Comparison of ENCODE assay signal across 9 mouse cellular contexts in genomic region chr3:129686698-129687333, GRCm38 (mm10).
DNase-seq lines count a peak whose midpoint lies in the region; ATAC-seq and TF ChIP-seq lines count a peak whose summit lies in the region.
"Had no signal": no experiment of that assay in that cellular context is flagged by ENCODE, and none has a peak within 500 bp of the region (broad histone marks: within the 10 kb centered on the region; RNA-seq: fewer than 3 reads in every experiment).

No protein-coding gene starts in this region.

- H3K27ac ChIP-seq in forebrain, postnatal 0 days (ENCODE audit: low read depth, low read length): no peak overlapping the region
- no peak overlapping the region for H3K27ac ChIP-seq in limb, embryonic 11.5 days (replicated peaks; ENCODE audit: low read depth, low read length)
- H3K27ac ChIP-seq in neural tube, embryonic 11.5 days (ENCODE audit: low read depth, low read length): no peak overlapping the region
- H3K27ac ChIP-seq: heart, embryonic 13.5 days had no signal

- peak; percentile 60 for DNase-seq in CD4-positive helper T cell, adult 2 months (ENCODE audit: low read depth, low spot score)
- DNase-seq in ES-CJ7 (ENCODE audit: low read depth, low spot score): peak; percentile 73
- DNase-seq in cerebellum, adult 18-20 months: peak; percentile 71 to 73
- DNase-seq in forebrain, postnatal 0 days: peak; percentile 91
- DNase-seq in kidney, adult 9 months: peak; percentile 73
- DNase-seq in limb, embryonic 11.5 days (ENCODE audit: low spot score): peak; percentile 77
- peak; percentile 64 for DNase-seq in neural tube, embryonic 11.5 days (ENCODE audit: low spot score)

- TF ChIP-seq CTCF in forebrain, postnatal 0 days (IDR thresholded peaks at IDR 0.05; ENCODE audit: low read depth): peak; percentile 84

- H3K4me3 ChIP-seq in forebrain, postnatal 0 days (ENCODE audit: low read depth, low read length): no peak overlapping the region
- no peak overlapping the region for H3K4me3 ChIP-seq in limb, embryonic 11.5 days (ENCODE audit: low read depth, low read length)
- H3K4me3 ChIP-seq in neural tube, embryonic 11.5 days (ENCODE audit: low read depth, low read length): no peak overlapping the region
- H3K4me3 ChIP-seq: heart, embryonic 13.5 days had no signal

- WGBS in forebrain, postnatal 0 days: 60% methylated on average over 8 of the region's 8 CpGs
- 52% methylated on average over 8 of the region's 8 CpGs for WGBS in limb, embryonic 11.5 days
- 54% methylated on average over 8 of the region's 8 CpGs for WGBS in neural tube, embryonic 11.5 days

- H3K36me3 ChIP-seq in forebrain, postnatal 0 days (ENCODE audit: insufficient read depth): no peaks in the 10 kb centered on the region
- no peaks in the 10 kb centered on the region for H3K36me3 ChIP-seq in limb, embryonic 11.5 days (ENCODE audit: control insufficient read depth, insufficient read depth, low read length)
- H3K36me3 ChIP-seq in neural tube, embryonic 11.5 days (ENCODE audit: control insufficient read depth, insufficient read depth, low read length): no peaks in the 10 kb centered on the region
- H3K36me3 ChIP-seq: heart, embryonic 13.5 days had no signal

- H3K4me2 ChIP-seq in forebrain, postnatal 0 days (ENCODE audit: low read depth): no peak overlapping the region
- H3K4me2 ChIP-seq in limb, embryonic 11.5 days (ENCODE audit: low read depth, severe bottlenecking): no peak overlapping the region
- no peak overlapping the region for H3K4me2 ChIP-seq in neural tube, embryonic 11.5 days (ENCODE audit: low read depth)
- H3K4me2 ChIP-seq: heart, embryonic 13.5 days had no signal

- no peak overlapping the region for H3K9ac ChIP-seq in forebrain, postnatal 0 days
- no peak overlapping the region for H3K9ac ChIP-seq in limb, embryonic 11.5 days (ENCODE audit: low read length)
- no peak overlapping the region for H3K9ac ChIP-seq in neural tube, embryonic 11.5 days (ENCODE audit: low read length)
- H3K9ac ChIP-seq: heart, embryonic 13.5 days had no signal

- no peaks in the 10 kb centered on the region for H3K27me3 ChIP-seq in forebrain, postnatal 0 days (ENCODE audit: insufficient read depth, low read length)
- H3K27me3 ChIP-seq in limb, embryonic 11.5 days (ENCODE audit: control insufficient read depth, insufficient read depth, low read length): no peaks in the 10 kb centered on the region
- H3K27me3 ChIP-seq in neural tube, embryonic 11.5 days (ENCODE audit: control insufficient read depth, insufficient read depth, low read length): no peaks in the 10 kb centered on the region
- H3K27me3 ChIP-seq: heart, embryonic 13.5 days had no signal

- H3K9me3 ChIP-seq in forebrain, postnatal 0 days (ENCODE audit: low read length): no peaks in the 10 kb centered on the region
- no peaks in the 10 kb centered on the region for H3K9me3 ChIP-seq in limb, embryonic 11.5 days (ENCODE audit: control insufficient read depth, low read length)
- H3K9me3 ChIP-seq in neural tube, embryonic 11.5 days (ENCODE audit: control insufficient read depth, low read length): no peaks in the 10 kb centered on the region
- H3K9me3 ChIP-seq: heart, embryonic 13.5 days had no signal

- ATAC-seq in forebrain, postnatal 0 days: no peak
- no peak for ATAC-seq in limb, embryonic 11.5 days (ENCODE audit: insufficient number of reproducible peaks, low FRiP score, low TSS enrichment, low read depth)
- peak; percentile 54 for ATAC-seq in neural tube, embryonic 11.5 days (ENCODE audit: insufficient read depth, low FRiP score, low TSS enrichment)
- no peak for ATAC-seq in erythroid progenitor cell, adult 5-6 weeks (replicated peaks; ENCODE audit: low FRiP score, poor library complexity, severe bottlenecking)

- H3K4me1 ChIP-seq in forebrain, postnatal 0 days (ENCODE audit: insufficient read depth): 0 out of 2 replicates have a peak, but pooled peaks cover 4% of the 10 kb centered on the region
- no peaks in the 10 kb centered on the region for H3K4me1 ChIP-seq in limb, embryonic 11.5 days (ENCODE audit: control insufficient read depth, insufficient read depth, low read length)
- no peaks in the 10 kb centered on the region for H3K4me1 ChIP-seq in neural tube, embryonic 11.5 days (ENCODE audit: control insufficient read depth, insufficient read depth, low read length)
- H3K4me1 ChIP-seq: heart, embryonic 13.5 days had no signal
